Mouse (Mus musculus): ENCODE measurements at regions not wholly inside any gene's neighbourhood (a gene's known extent, or its start where the extent isn't known, plus 50 kb on each side); places are given as distances from the start of the nearest gene placed in this dataset.

- TF ChIP-seq CTCF (conservative IDR thresholded peaks at IDR 0.05; ENCODE audit: insufficient read depth, insufficient read length, low read depth, low read length) (no peak), POLR2A (IDR thresholded peaks at IDR 0.05; ENCODE audit: low read depth, low read length) (no peak)
These were observed 286.6 kb upstream of the Thbs1 start for GRCm38 (mm10) chr2:117825088-117825487.

Data from kidney, adult 2 months (tissue).